Mouse (Mus musculus): ENCODE results near the gene Camta1. TPM values are rescaled to one million over a fixed set of nuclear protein-coding genes. Genes with fewer than 3 reads are reported as not detected.
"Not testable (repeated sequence)": the region's sequence is repeated elsewhere in the genome, so short reads cannot be mapped to it uniquely, and the experiment has no call there.

Gene Camta1
- polyA plus RNA-seq, 1 experiment, result 7.7 TPM

- no peak for TF ChIP-seq CTCF (conservative IDR thresholded peaks at IDR 0.05; ENCODE audit: insufficient read depth, insufficient read length, low read depth, low read length)
- TF ChIP-seq POLR2A (IDR thresholded peaks at IDR 0.05; ENCODE audit: low read depth, low read length), result no peak
- Histone ChIP-seq H3K27ac (ENCODE audit: insufficient read depth, low read depth, low read length) (peak overlapping the region; percentile 94), H3K27me3 (replicated peaks; ENCODE audit: control insufficient read depth, insufficient read depth, low read length) (no peaks in the 10 kb centered on the region), H3K4me1 (ENCODE audit: control insufficient read depth, insufficient read depth, low read length) (peaks cover 12% of the 10 kb centered on the region; the same call in 1 of the 2 replicates), H3K4me3 (ENCODE audit: insufficient read depth, low read depth, low read length) (peak overlapping the region; percentile 53), H3K36me3 (ENCODE audit: control insufficient read depth, insufficient read depth, low read length) (no peaks in the 10 kb centered on the region)
- no peak for DNase-seq
- 44% methylated on average over 10 of the region's 10 CpGs for WGBS
These were observed 946.3 kb downstream of the Camta1 start for GRCm38 (mm10) chr4:150915181-150915906.

GRCm38 (mm10) chr4:150914290-150914733, 947.4 kb downstream of the Camta1 start, which contains the start of the genes Park7 and Tnfrsf9:
TSS of gene Park7 (minus strand) at chr4:150914437.
TSS of gene Tnfrsf9 (plus strand) at chr4:150914562.
- TF ChIP-seq CTCF (conservative IDR thresholded peaks at IDR 0.05; ENCODE audit: insufficient read depth, insufficient read length, low read depth, low read length) (peak; percentile 63), POLR2A (IDR thresholded peaks at IDR 0.05; ENCODE audit: low read depth, low read length) (peak; percentile 65)
- peak within 1 kb of the TSS; percentile 88 for H3K4me3 ChIP-seq (ENCODE audit: insufficient read depth, low read depth, low read length)
- H3K27ac ChIP-seq (ENCODE audit: insufficient read depth, low read depth, low read length), result peak within 1 kb of the TSS; percentile 96
- no peaks in the 10 kb centered on the region for H3K36me3 ChIP-seq (ENCODE audit: control insufficient read depth, insufficient read depth, low read length)
- under 1% methylated on average over 48 of the region's 48 CpGs for WGBS
- H3K27me3 ChIP-seq (replicated peaks; ENCODE audit: control insufficient read depth, insufficient read depth, low read length), result no peaks in the 10 kb centered on the region
- DNase-seq, result peak; percentile 99
- H3K4me1 ChIP-seq (ENCODE audit: control insufficient read depth, insufficient read depth, low read length), result peaks cover 16% of the 10 kb centered on the region; the same call in 1 of the 2 replicates

- 10% methylated on average over 12 of the region's 12 CpGs for WGBS
- H3K27ac ChIP-seq (ENCODE audit: insufficient read depth, low read depth, low read length), result peak overlapping the region; percentile 96
- H3K4me3 ChIP-seq (ENCODE audit: insufficient read depth, low read depth, low read length), result peak overlapping the region; percentile 88
- H3K27me3 ChIP-seq (replicated peaks; ENCODE audit: control insufficient read depth, insufficient read depth, low read length), result no peaks in the 10 kb centered on the region
- TF ChIP-seq POLR2A (IDR thresholded peaks at IDR 0.05; ENCODE audit: low read depth, low read length), result no peak
- no peak for TF ChIP-seq CTCF (conservative IDR thresholded peaks at IDR 0.05; ENCODE audit: insufficient read depth, insufficient read length, low read depth, low read length)
- peaks cover 18% of the 10 kb centered on the region; the same call in 1 of the 2 replicates for H3K4me1 ChIP-seq (ENCODE audit: control insufficient read depth, insufficient read depth, low read length)
- no peaks in the 10 kb centered on the region for H3K36me3 ChIP-seq (ENCODE audit: control insufficient read depth, insufficient read depth, low read length)
- DNase-seq, result no peak
These were observed 947.9 kb downstream of the Camta1 start for GRCm38 (mm10) chr4:150913743-150914142.

GRCm38 (mm10) chr4:150910164-150910951, 951.3 kb downstream of the Camta1 start:
- peak overlapping the region; percentile 69 for H3K27ac ChIP-seq (ENCODE audit: insufficient read depth, low read depth, low read length)
- no peaks in the 10 kb centered on the region for H3K27me3 ChIP-seq (replicated peaks; ENCODE audit: control insufficient read depth, insufficient read depth, low read length)
- peaks cover 18% of the 10 kb centered on the region; the same call in 1 of the 2 replicates for H3K4me1 ChIP-seq (ENCODE audit: control insufficient read depth, insufficient read depth, low read length)
- TF ChIP-seq POLR2A (IDR thresholded peaks at IDR 0.05; ENCODE audit: low read depth, low read length) (no peak), CTCF (conservative IDR thresholded peaks at IDR 0.05; ENCODE audit: insufficient read depth, insufficient read length, low read depth, low read length) (no peak)
- H3K36me3 ChIP-seq (ENCODE audit: control insufficient read depth, insufficient read depth, low read length), result peaks cover 3% of the 10 kb centered on the region
- H3K4me3 ChIP-seq (ENCODE audit: insufficient read depth, low read depth, low read length), result peak overlapping the region; percentile 3; the same call in 1 of the 2 replicates
- no peak for DNase-seq
- 85% methylated on average over 19 of the region's 19 CpGs for WGBS

- TF ChIP-seq POLR2A (IDR thresholded peaks at IDR 0.05; ENCODE audit: low read depth, low read length) (peak; percentile 67), CTCF (conservative IDR thresholded peaks at IDR 0.05; ENCODE audit: insufficient read depth, insufficient read length, low read depth, low read length) (peak; percentile 27; the same call in 1 of the 2 replicates)
- under 1% methylated on average over 56 of the region's 56 CpGs for WGBS
- Histone ChIP-seq H3K4me3 (ENCODE audit: insufficient read depth, low read depth, low read length) (peak overlapping the region; percentile 72), H3K27ac (ENCODE audit: insufficient read depth, low read depth, low read length) (peak overlapping the region; percentile 93), H3K36me3 (ENCODE audit: control insufficient read depth, insufficient read depth, low read length) (peaks cover 3% of the 10 kb centered on the region), H3K4me1 (ENCODE audit: control insufficient read depth, insufficient read depth, low read length) (peaks cover 13% of the 10 kb centered on the region; the same call in 1 of the 2 replicates), H3K27me3 (replicated peaks; ENCODE audit: control insufficient read depth, insufficient read depth, low read length) (no peaks in the 10 kb centered on the region)
- peak; percentile 98 for DNase-seq
These were observed 952.1 kb downstream of the Camta1 start for GRCm38 (mm10) chr4:150909451-150910156.

GRCm38 (mm10) chr4:150908512-150908911, 953.2 kb downstream of the Camta1 start:
- Histone ChIP-seq H3K27ac (ENCODE audit: insufficient read depth, low read depth, low read length) (peak overlapping the region; percentile 48), H3K4me1 (ENCODE audit: control insufficient read depth, insufficient read depth, low read length) (peaks cover 17% of the 10 kb centered on the region)
- 0 out of 2 replicates have a peak, but pooled peaks have one; percentile 19 for TF ChIP-seq CTCF (conservative IDR thresholded peaks at IDR 0.05; ENCODE audit: insufficient read depth, insufficient read length, low read depth, low read length)
- 73% methylated on average over 5 of the region's 5 CpGs for WGBS
- H3K4me3 ChIP-seq (ENCODE audit: insufficient read depth, low read depth, low read length); DNase-seq; H3K27me3 ChIP-seq (replicated peaks; ENCODE audit: control insufficient read depth, insufficient read depth, low read length); H3K36me3 ChIP-seq (ENCODE audit: control insufficient read depth, insufficient read depth, low read length): not testable (repeated sequence)
